Mouse (Mus musculus) retina, postnatal 1 day (tissue): ENCODE measurements around the gene Clk3.

Experiments
- DNase-seq: peaks from one replicate; pipeline ENCODE4 v3.0.0-alpha.2; 2012

Gene Clk3

GRCm38 (mm10) chr9:57765364-57766351 lies at the start of gene Clk3:
Clk3 (minus strand) TSS chr9:57765860.
- DNase-seq, result peak; percentile 85

GRCm38 (mm10) chr9:57814866-57815265 lies 49.2 kb upstream of the Clk3 start:
- DNase-seq, result no peak

- no peak for DNase-seq
Observed at GRCm38 (mm10) chr9:57814014-57814413, 48.4 kb upstream of the Clk3 start.

GRCm38 (mm10) chr9:57811793-57812733 lies 46.4 kb upstream of the Clk3 start:
- DNase-seq, result peak; percentile 44

- DNase-seq, result no peak
Observed at GRCm38 (mm10) chr9:57810691-57811090, 45.0 kb upstream of the Clk3 start.

GRCm38 (mm10) chr9:57808771-57809310 lies 43.2 kb upstream of the Clk3 start:
- DNase-seq, result no peak

- no peak for DNase-seq
Observed at GRCm38 (mm10) chr9:57807174-57807651, 41.6 kb upstream of the Clk3 start.

- DNase-seq, result no peak
Observed at GRCm38 (mm10) chr9:57806066-57806481, 40.4 kb upstream of the Clk3 start.

GRCm38 (mm10) chr9:57805087-57805737 lies 39.6 kb upstream of the Clk3 start:
- DNase-seq, result no peak

GRCm38 (mm10) chr9:57803839-57804238 lies 38.2 kb upstream of the Clk3 start:
- DNase-seq, result no peak

- DNase-seq, result no peak
Observed at GRCm38 (mm10) chr9:57803047-57803446, 37.4 kb upstream of the Clk3 start.

- no peak for DNase-seq
Observed at GRCm38 (mm10) chr9:57800325-57800975, 34.8 kb upstream of the Clk3 start.

GRCm38 (mm10) chr9:57798725-57799253 lies 33.1 kb upstream of the Clk3 start:
- DNase-seq, result peak; percentile 59

- no peak for DNase-seq
Observed at GRCm38 (mm10) chr9:57797456-57797855, 31.8 kb upstream of the Clk3 start.

GRCm38 (mm10) chr9:57789733-57790132 lies 24.1 kb upstream of the Clk3 start:
- no peak for DNase-seq

GRCm38 (mm10) chr9:57782656-57783055 lies 17.0 kb upstream of the Clk3 start:
- DNase-seq, result no peak

- peak; percentile 77 for DNase-seq
Observed at GRCm38 (mm10) chr9:57775736-57776135, 10.1 kb upstream of the Clk3 start.

- no peak for DNase-seq
Observed at GRCm38 (mm10) chr9:57775026-57775425, 9.4 kb upstream of the Clk3 start.

- DNase-seq, result peak; percentile 58
Observed at GRCm38 (mm10) chr9:57774168-57774567, 8.5 kb upstream of the Clk3 start.

- no peak for DNase-seq
Observed at GRCm38 (mm10) chr9:57773754-57774153, 8.1 kb upstream of the Clk3 start.

GRCm38 (mm10) chr9:57770836-57771235 lies 5.2 kb upstream of the Clk3 start:
- no peak for DNase-seq
